Mouse (Mus musculus) testis, adult 2 months (tissue): Measurements from ENCODE around the gene Sgms2. TPM values are rescaled to one million over a fixed set of nuclear protein-coding genes. Genes with fewer than 3 reads are reported as not detected.
A peak's percentile ranks its signal among the peaks of the same experiment; 100 is the strongest.

Experiments used
- H3K27ac ChIP-seq: fragments of 200-500 bp; 2 replicates; pipeline ENCODE4 v1.5.1; 2012; ENCODE audit warnings: low read depth, low read length; ENCODE audit not compliant: control insufficient read depth, insufficient read depth
- H3K27me3 ChIP-seq: fragments of 200-500 bp; 2 replicates; pipeline ENCODE4 v1.6.1; 2012; ENCODE audit warnings: mild to moderate bottlenecking, low read length, moderate library complexity; ENCODE audit not compliant: control insufficient read depth, insufficient read depth
- H3K36me3 ChIP-seq: fragments of 200-500 bp; 2 replicates; pipeline ENCODE4 v1.6.1; 2012; ENCODE audit warnings: mild to moderate bottlenecking, low read length; ENCODE audit not compliant: control insufficient read depth, insufficient read depth
- H3K4me1 ChIP-seq: fragments of 200-500 bp; 2 replicates; pipeline ENCODE4 v1.6.1; 2012; ENCODE audit warnings: low read length; ENCODE audit not compliant: control insufficient read depth, insufficient read depth
- H3K4me3 ChIP-seq: fragments of 200-500 bp; 2 replicates; pipeline ENCODE4 v1.5.1; 2012; ENCODE audit warnings: low read depth, mild to moderate bottlenecking, low read length, moderate library complexity, mixed read lengths; ENCODE audit not compliant: control insufficient read depth
- CTCF ChIP-seq: fragments of 200-500 bp; IDR thresholded peaks from 2 replicates; pipeline ENCODE4 v1.5.1; 2012; ENCODE audit warnings: low read depth, mild to moderate bottlenecking, inconsistent platforms, low read length, moderate library complexity; ENCODE audit not compliant: control insufficient read depth, insufficient read depth, insufficient replicate concordance
- POLR2A ChIP-seq: fragments of 200-500 bp; IDR thresholded peaks from 2 replicates; pipeline ENCODE4 v1.6.1; 2012; ENCODE audit warnings: low read depth, mild to moderate bottlenecking, inconsistent platforms, low read length, moderate library complexity; ENCODE audit not compliant: control insufficient read depth
- polyA plus RNA-seq: library from polyadenylated mRNA; depleted of rRNA; stranded (reverse); fragments of >200 nt; gene quantifications from 2 replicates; pipeline ENCODE4 v1.2.3, GENCODE M21; 2012; rRNA removed

The Sgms2 gene
- polyA plus RNA-seq, 1 experiment, result 48.2 TPM

- peak; percentile 84 for TF ChIP-seq POLR2A
- TF ChIP-seq CTCF, result no peak
- Histone ChIP-seq H3K4me3 (peak within 1 kb of the TSS; percentile 95), H3K36me3 (no peaks in the 10 kb centered on the region), H3K27ac (peak within 1 kb of the TSS; percentile 52), H3K4me1 (no peaks in the 10 kb centered on the region; the same call in 1 of the 2 replicates), H3K27me3 (no peaks in the 10 kb centered on the region)
These were observed 219.4 kb downstream of the Sgms2 start, which contains the start of gene Hadh for GRCm38 (mm10) chr3:131271559-131272373. Hadh (minus strand) TSS chr3:131272101.

GRCm38 (mm10) chr3:131271157-131271556 lies 220.1 kb downstream of the Sgms2 start:
- Histone ChIP-seq H3K4me3 (peak overlapping the region; percentile 95), H3K27me3 (no peaks in the 10 kb centered on the region), H3K4me1 (no peaks in the 10 kb centered on the region; the same call in 1 of the 2 replicates), H3K36me3 (no peaks in the 10 kb centered on the region), H3K27ac (peak overlapping the region; percentile 52; the same call in 1 of the 2 replicates)
- 0 out of 2 replicates have a peak, but pooled peaks have one; percentile 7 for TF ChIP-seq CTCF
- TF ChIP-seq POLR2A, result no peak

GRCm38 (mm10) chr3:131270381-131270780 lies 220.8 kb downstream of the Sgms2 start:
- no peak overlapping the region for H3K27ac ChIP-seq
- H3K4me3 ChIP-seq, result no peak overlapping the region
- H3K36me3 ChIP-seq, result no peaks in the 10 kb centered on the region
- no peaks in the 10 kb centered on the region for H3K27me3 ChIP-seq
- no peak for TF ChIP-seq POLR2A
- no peak for TF ChIP-seq CTCF
- no peaks in the 10 kb centered on the region; the same call in 1 of the 2 replicates for H3K4me1 ChIP-seq

Other genes starting within 250 kb of the Sgms2 start
- 30.2 and 36.2 TPM in 2 replicates for gene Hadh, start 219.3 kb downstream of the Sgms2 start, polyA plus RNA-seq
- gene Cyp2u1, start 188.2 kb downstream of the Sgms2 start, polyA plus RNA-seq, result 4.6 and 4.7 TPM in 2 replicates
- 5.7 and 8.5 TPM in 2 replicates for gene Papss1, start 73.4 kb upstream of the Sgms2 start, polyA plus RNA-seq